Comparison of ENCODE assay signal across 1 mouse cellular context in genomic region chr11:116442867-116443177, GRCm38 (mm10).
TF ChIP-seq lines count a peak whose summit lies in the region.

No protein-coding gene starts in this region.

TF ChIP-seq in CH12.LX, 34 proteins besides CTCF, POLR2A, EP300 and RAD21:
- no peak for TF ChIP-seq ZNF384 (IDR thresholded peaks at IDR 0.05; ENCODE audit: low read depth, low read length)
- TF ChIP-seq CHD1 (IDR thresholded peaks at IDR 0.05; ENCODE audit: low read depth, low read length), result no peak
- no peak for TF ChIP-seq MXI1 (IDR thresholded peaks at IDR 0.05; ENCODE audit: low read depth, low read length)
- TF ChIP-seq SMC3 (IDR thresholded peaks at IDR 0.05; ENCODE audit: low read depth, low read length), result no peak
- TF ChIP-seq ZKSCAN1 (IDR thresholded peaks at IDR 0.05; ENCODE audit: borderline replicate concordance, low read depth, low read length), result no peak
- TF ChIP-seq MYC (IDR thresholded peaks at IDR 0.05; ENCODE audit: low read depth, low read length), result no peak
- no peak for TF ChIP-seq USF1 (IDR thresholded peaks at IDR 0.05; ENCODE audit: low read depth, low read length)
- TF ChIP-seq CHD2 (IDR thresholded peaks at IDR 0.05; ENCODE audit: low read length), result no peak
- TF ChIP-seq TBP (conservative IDR thresholded peaks at IDR 0.05; ENCODE audit: low read depth, low read length), result no peak
- TF ChIP-seq MAZ (IDR thresholded peaks at IDR 0.05; ENCODE audit: low read depth, low read length), result no peak
- no peak for TF ChIP-seq MEF2A (IDR thresholded peaks at IDR 0.05; ENCODE audit: borderline replicate concordance, low read depth, low read length)
- no peak for TF ChIP-seq HCFC1 (IDR thresholded peaks at IDR 0.05; ENCODE audit: low read depth, low read length)
- TF ChIP-seq PAX5 (IDR thresholded peaks at IDR 0.05; ENCODE audit: low read length), result no peak
- no peak for TF ChIP-seq TCF12 (IDR thresholded peaks at IDR 0.05; ENCODE audit: low read depth, low read length)
